Mouse (Mus musculus) WW6 (cell line): ENCODE measurements around the gene Tapbpl.

Source experiments
- DNase-seq: peaks from one replicate; pipeline ENCODE4 v3.0.0-alpha.2; 2013; ENCODE audit warnings: low read depth, low spot score

Gene Tapbpl

DNA sequence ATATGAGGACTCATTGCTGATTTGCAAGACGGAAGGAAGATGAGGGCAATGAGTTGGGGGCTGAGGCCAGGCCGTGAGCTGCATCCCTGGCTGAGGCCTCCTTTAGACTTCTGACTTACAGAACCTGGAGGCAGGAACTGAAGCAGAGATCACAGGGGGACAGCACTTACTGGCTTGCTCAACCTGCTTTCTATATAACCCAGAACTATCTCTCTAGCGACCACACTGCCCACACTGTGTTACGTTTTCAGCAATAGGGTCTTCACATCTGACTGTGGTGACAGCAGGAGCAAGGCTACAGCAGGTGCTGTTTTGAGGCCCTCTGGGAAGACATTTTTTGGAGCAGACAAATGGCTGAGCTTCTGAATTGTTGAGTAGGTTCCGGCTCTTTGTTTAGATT, 9.0 kb upstream of the Tapbpl start:
- DNase-seq, result no peak

DNA sequence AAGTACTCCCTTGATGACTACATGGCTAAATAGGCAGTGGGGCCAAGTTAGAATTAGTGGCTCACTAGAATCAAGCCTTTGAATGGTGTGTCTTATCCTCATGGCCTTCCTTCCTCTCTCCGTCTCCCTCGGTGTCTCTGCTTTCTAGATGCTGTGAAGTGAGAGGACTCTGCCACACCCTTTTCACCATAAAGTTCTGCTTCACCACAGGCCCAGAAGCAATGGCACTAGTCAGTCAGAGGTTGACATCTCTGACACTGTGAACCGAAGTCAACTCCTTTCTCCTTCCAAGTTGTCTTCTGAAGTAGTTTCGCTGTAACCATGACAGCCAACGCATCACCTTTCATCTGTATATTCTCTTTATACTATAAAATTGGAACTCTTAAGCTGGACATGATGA, 7.9 kb upstream of the Tapbpl start:
- DNase-seq, result no peak

DNA sequence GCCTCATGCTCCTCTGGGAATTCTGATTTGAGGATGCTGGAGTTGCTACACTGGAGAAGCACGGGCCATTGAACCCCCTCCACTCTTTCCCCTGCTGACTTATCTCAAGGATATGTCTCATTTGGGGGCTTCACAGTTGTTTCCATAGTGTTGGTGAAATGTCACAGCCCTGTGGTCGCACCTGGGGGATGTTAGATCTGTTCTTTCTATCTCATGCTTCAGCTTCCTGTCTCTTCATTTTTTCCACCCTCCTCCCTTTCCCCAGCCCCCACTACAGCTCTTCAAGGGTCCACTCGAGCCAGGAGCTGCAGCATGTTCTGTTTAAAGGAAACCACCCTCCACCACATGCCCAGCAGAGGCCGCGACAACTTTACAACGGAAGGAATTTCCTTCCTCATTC, 6.7 kb upstream of the Tapbpl start:
- no peak for DNase-seq

DNA sequence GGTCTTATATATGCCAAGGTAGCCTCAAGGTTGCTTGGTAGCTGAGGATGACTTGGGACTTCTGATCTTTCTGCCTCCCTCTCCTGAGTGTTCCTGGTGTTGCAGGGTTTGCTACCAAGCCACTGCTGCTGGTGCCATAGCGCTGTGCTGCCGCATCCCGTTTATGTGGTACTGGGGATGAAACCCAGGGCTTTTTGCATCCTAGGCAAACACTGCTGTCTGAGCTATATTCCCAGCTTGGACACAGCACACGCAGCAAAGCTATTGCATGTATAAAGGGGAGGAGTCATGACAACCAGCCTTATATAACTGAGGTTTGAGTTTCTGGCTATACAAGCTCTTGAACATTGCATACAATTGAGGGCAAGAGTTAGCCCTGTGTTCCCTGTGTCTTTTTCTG, 5.8 kb upstream of the Tapbpl start:
- DNase-seq, result no peak

DNA sequence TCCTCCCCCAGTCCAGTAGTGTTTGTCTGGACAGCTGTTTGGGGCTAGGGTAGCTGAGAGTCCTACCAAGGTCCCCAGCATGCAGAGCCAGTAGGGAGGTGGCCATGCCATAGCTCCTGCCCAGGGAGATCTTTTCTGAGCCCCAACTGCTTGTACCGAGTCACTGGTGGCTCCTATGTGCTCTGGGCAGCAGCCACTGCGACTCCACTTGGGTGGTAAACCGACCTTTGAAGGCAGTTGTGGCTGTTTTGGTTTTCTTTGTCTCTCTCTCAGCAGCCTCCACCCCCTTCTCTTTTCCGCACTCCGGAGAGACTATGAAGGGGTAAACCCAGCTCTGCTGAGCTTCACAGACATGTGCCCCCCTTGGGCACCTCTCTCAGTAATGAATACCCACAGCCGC, 5.1 kb upstream of the Tapbpl start, which contains the start of gene Cd27:
Gene Cd27, minus strand, starts transcription at position 229 of the 400 bp plus-strand sequence.
- DNase-seq, result no peak

DNA sequence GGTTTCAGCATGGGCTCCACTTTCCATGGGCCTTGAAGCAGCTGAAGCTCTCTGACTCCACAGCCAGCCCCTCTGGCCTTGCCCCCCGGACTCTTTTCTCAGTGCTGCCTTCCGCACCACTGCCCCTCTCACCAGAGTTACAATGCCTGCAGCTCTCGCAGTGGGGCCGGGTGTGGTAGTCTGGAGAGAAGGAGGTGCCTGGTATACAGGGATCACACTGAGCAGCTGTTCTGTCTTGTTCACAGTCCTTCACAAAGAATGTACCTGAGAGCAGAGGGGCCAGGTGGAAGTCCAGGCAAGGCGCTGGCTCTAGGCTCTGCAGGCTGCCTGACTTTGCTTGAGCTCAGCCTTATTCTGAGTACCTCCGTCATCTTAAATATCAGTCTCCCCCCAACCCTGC, 4.7 kb upstream of the Tapbpl start:
- no peak for DNase-seq

DNA sequence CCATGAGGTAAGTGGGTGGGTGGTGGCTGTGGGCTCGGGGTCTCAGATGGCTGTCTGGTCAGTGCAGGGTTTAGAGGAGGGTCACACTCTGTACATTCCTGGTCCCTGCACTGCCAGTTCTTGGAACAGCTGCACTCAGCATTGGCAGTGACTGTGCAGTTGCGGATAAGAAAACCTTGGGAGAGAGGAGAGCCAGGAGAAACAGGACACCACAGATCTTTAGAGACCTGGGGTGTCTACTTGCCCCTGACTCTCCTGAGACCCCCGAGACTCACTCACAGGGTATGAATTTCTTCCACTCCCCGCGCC, 2.8 kb upstream of the Tapbpl start:
- DNase-seq, result no peak

DNA sequence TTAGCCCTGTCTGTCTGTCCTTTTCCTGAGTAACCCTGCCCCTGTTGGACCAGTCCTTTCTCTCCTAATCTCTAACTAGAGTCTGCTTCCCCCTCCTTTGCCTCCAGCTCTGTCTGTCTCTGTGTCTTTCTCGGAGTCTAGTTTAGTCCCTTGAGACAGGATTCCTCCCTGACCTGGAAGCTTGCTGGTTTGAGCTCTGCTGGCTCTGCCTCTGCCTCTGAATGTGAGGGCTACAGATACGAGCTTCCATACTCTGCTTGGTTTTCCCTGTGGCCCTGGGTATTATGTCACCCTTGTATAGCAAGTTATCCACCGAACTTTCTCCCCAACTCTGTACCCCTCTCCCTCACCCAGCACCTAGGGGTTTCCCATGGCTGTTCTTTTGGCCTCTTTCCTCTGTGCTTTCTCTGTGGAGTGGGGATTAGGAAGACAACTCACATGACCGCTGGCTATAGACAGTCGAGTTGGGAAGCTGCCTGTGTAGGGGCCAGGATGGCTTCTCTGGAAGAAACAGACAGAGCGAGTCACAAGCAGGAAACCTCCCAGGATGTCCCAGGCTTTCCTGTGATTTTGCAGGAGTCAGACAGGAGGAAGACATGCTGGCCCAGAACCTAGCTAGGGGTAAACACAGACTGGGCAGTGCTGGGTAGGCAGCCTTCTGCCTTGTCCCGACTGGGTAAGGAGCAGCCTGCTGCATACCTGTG, 2.3 kb upstream of the Tapbpl start:
- no peak for DNase-seq

DNA sequence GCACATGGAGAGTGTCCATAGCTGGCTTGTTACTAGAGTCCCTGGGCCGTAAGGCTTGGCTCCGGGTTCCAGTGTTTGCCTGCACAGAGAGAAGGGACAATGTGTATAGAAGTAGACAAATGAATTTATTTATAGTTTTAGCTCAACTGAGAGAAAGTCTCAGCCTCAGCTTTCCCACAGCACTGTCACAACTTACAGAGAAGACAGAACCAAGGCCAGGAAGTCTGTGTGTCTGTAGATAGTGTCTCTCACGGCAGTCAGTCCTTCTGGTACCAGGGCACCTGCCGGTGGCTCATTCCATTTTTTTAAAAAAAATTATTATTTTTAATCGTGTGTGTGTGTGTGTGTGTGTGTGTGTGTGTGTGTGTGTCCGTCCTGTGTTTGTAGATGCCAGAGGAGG, 856 bp upstream of the Tapbpl start:
- DNase-seq, result no peak

DNA sequence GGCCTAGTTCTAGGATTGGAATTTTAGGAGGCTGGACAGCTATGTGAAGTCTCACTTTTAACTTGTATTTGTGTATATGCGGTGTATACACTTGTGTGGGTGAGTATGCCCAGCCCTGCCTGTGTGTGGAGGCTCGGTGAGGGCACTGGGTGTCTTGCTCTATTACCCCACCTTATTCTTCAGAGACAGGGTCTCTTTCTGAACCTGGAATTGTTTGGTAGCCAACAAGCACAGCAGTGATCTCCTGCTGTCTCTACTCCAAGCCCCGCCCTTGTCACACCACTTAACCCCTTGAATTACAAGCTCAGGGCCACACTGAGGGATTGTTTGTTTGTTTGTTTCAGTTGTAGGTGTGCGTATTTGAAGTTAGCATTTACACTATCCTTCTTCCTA, 381 bp upstream of the Tapbpl start:
- DNase-seq, result no peak

DNA sequence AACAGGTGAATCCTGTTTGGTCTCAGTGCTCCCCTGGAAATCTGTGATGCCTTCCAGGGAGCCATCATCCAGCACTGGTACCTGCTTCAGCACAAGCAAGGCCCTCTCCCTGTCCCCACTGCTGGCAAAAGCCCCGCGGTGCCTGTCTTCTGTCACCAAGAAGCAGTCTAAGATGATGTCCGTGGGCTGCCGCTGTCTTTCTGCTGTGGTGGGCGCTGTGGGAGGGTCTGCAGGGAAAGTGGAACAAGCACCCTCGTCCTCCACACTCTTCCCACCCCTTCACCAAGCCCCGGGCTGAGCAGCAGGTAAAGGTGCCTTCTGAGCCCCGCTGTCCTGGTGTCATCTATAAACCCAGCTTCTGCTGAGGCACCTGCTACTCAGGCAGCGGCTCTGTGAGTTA, 1.1 kb downstream of the Tapbpl start:
- DNase-seq, result no peak

DNA sequence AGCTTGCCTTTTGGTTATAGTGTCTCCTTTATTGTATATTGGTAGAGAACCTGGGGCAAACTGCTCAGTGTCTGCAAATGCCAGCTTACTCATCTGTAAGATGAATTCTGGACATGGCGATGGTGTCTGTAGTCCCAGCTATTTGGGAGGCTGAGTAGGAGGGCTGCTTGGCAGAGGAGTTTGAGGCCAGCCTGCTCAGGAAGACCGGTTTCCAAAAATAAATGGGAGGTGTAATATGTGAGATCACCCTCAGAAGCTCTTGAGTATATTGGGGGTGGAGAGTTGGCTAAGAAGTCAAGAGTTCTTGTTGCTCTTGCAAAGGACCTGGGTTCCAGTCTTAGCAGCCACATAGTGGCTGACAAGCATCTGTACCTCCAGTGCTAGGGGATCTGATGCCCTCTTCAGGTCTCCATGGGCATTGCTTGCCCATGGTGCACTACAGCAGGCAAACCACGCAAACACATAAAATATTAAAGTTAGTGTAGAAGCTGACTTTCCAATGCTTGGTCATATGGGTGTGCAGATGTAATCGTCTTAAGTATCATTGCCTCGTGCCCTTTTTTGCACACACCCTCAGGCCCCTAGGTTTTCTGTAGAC, 6.0 kb downstream of the Tapbpl start:
- DNase-seq, result no peak

DNA sequence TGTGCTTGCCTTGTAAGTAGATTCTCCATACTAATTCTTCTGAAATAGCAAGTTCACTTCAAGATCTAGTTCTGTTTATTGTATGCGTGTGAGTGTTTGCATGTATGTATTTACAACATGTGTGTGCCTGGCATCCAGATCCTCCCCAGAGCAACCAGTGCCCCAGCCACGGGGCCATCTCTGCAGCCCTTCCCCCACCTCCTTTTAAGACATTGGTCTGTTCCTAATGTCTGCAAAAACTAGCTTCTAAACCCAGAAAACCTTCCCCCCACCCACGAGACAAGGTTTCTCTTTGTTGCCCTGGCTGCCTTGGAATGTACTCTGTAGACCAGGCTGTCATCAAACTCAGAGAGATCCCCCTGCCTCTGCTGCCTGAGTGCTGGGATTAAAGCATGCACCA, 9.1 kb downstream of the Tapbpl start:
- DNase-seq, result no peak

DNA sequence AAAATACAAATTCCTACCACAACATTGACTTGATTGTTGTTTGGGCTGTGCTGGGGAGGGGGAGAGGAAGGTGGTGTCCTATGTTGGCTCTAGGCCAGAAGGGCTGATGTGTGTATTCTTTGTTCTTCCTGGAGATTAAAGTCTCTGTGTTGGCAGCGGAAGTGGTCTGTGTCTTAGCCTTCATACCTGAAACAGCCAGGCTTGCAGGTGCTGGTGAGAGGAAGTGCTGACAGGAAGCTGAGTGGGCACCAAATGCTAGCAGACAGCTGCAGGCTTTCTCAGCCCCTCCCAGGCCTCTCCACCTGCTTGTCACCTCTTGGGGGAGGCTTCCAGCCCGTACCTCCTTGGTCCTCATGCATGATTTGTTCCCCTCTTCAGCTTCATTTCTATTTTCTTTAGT, 9.5 kb downstream of the Tapbpl start:
- no peak for DNase-seq

DNA sequence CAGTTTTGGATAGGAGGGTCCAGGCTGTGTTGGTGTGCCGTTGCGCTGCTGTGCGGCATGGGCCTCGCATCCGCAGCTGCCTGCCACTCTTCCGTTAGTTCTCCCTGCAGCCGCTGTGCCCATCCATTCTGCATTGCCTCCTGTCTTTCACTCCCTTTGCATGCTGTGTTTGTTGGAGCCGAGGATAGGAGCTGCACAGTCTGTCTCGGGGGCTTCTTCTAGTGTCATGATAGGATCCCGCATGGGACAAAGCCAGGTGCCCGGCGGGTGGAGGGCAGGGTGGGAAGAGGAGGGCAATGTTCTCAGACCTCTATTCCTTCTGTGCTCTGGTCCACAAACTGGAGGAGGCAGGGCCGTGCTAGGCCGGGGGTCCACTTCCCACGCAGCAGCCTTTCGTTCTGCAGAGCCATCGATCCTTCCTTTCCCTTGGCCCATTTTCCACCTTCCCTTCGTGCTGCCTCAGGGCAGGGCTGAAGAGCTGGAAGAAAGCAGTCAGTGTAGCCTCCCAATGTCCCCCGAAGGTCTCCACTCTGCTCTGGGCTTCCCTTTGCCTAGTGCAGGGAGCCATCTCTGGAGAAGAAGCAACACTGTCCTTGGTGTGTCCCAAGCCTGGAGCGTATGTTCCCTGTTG, 10.4 kb downstream of the Tapbpl start:
- DNase-seq, result no peak

DNA sequence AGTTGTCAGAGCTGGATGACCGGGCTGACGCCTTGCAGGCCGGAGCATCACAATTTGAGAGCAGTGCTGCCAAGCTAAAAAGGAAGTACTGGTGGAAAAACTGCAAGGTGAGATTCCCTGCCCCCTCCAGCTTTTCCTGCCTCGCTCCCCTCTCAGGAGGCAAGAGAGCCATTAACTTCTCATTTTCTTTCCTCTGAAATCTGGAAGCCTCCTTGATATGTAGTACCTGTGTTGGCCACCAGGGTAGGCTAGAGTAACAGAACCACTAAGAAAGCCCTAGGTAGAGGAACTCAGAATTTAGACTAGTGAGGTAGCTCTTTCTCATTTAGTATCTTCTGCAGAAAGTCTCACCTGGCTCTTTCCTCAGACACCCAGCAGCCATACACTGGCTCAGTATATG, 12.7 kb downstream of the Tapbpl start:
- DNase-seq, result no peak

DNA sequence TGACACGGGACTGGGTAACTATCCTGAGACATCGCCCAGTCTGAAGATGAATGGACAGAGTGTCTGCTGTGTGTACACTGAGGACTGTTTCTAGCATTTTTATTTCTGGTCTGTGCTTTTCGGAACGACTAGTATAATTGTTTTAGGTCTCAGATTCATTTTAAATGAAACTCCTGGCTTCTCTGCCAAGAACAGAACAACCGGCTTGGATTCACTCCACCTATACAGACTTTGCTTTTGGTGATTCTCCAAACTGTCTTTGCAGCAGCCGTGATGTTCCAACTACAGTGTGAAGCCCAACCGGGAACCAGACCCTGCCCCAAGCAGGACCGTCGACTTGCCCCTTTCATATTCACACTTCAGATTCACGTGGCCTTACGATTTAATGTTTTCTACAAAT, 13.8 kb downstream of the Tapbpl start:
- DNase-seq, result no peak

DNA sequence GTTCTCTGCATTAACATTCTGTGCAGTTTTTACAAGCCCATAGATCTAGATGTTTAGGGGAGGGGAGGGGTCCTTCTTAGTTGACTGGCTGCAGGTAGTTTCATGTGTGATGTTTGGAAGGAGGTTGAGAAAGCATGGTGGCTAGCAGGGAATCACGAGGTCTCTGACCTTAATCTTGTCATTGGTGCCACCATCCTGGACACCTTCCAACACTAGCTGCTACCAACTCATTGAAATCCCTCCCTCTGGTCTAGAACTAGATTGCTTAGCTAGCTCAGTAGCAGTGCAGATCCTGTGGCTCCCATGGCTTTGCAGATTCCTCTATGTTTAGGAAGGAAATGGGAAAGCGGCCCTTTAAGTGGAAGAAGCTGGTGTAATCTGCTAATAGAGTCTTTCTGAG, 14.8 kb downstream of the Tapbpl start:
- no peak for DNase-seq

DNA sequence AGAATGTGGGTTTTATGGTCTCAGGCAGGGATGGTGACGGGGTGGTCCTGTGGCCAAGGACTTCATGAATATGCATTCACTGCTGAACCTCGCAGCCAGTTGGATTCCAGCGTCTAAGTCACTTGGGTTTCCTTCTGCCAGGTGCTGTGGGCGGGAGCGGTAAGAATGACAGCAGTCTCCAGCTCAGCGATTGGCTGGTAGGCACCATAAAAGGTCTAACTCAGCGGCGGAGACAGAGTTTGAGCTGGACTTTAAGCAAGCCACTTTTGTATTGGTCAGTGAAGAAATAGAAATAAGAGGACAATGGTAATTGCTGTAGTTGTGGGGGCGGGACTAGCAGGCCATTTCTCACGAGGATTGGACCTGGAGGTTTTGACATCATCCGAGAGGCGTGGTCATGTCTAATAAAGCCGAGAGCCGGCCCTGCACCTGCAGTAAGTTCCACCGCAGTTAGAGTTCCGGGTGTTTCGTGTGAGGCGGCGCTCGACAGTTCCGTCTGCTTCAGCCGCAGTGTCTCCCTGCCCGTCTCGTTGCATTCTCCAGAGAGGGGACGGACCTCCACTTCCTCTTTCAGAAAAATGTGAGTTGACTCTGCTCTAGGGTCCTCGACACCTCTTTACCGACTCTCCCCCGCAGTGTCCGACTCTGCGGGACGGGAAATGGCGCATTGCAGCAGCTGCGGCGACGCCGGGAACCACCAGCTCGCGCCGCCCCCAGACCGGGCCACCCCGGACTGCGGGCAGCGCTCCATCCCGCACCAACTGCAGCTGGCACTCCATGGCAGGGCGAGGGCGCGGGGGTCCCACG, 16.3 kb downstream of the Tapbpl start, which contains the start of gene Vamp1:
Gene Vamp1, plus strand, starts transcription at position 404 of the 807 bp plus-strand sequence.
- DNase-seq, result peak; percentile 98

DNA sequence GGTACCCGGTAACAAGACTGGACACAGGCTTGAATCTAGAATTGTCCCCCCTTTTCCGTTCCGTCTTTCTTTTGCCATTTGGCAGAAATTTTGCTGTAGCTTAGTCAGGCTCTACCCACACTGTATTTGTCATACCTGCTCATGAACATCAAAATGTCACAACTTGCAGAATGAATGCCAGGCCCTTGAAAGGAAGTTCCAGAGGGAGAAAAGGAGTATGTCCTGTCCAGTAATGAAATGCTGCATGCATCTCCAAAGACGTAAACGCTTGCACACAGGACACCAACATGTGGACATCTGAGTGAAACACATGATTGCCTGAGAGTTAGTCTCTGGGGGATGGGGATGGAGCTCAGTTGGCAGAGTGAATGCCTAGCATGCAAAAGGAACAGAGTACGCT, 17.9 kb downstream of the Tapbpl start:
- DNase-seq, result no peak

DNA sequence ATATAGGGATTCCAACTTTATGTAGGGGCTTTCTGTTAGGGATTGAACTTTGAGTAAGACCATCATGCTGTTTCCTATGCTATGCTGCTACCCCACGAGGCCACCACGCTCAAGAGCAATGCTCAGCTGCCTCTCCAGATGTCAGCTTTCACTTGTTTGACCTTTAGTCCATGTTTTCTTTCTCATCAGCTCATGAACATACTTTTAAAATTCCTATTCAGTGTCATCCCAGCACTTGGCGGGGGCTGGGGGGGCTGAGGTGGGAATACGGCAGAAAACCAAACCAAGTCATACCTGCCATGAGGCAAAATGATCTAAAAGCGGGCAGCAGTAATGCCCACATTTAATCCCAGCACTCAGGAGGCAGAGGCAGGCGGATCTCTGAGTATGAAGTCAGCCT, 18.5 kb downstream of the Tapbpl start:
- no peak for DNase-seq

DNA sequence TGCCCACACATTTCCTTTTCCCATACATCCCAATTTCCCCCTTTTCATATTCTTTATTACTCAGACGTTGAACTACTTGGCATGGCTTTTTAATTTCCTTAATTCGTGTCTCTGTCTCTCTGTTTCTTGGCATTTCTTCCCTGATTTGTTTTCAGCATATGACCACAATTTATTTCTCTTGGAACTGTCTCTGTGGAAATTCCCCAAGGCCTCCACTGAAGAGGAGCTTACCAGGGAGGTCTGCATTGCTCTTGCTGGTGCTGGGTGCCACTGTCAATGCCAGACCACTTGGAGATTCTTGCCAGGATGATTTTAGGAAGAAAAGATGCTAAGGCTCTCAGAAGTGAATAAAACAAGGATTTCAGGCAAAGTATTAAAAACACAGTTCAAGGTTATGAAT, 19.0 kb downstream of the Tapbpl start:
- DNase-seq, result no peak

DNA sequence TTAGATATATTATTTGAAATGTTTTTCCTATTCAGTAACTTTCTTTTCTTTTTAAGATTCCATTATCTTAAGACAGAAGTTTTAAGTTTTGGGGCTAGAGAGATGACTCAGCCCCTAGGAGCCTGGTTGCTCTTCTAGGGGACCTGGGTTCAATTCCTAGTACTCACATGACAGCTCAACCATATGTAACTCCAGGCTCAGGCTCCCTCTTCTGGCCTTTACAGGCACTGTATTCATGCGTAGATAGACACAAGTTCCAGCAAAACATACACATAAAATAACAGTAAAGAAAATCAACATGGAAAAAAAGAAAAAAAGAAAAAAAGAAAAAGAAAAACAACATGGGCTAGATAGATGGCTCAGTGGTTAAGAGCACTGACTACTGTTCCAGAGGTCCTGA, 21.2 kb downstream of the Tapbpl start:
- DNase-seq, result no peak
